Mouse (Mus musculus) CD8-positive naive resting alpha-beta T cell, adult 2 months (primary cell): ENCODE data around the gene Hist3h2a.

Source experiments
- DNase-seq, 2 experiments: peaks; one replicate each; pipeline ENCODE4 v3.0.0; 2022; ENCODE audit warnings: low read depth in 2 of 2, low spot score in 2 of 2

The Hist3h2a gene

GRCm38 (mm10) chr11:58990794-58991193 lies 36.3 kb downstream of the Hist3h2a start:
- no peak for DNase-seq

- DNase-seq, result no peak
Observed at GRCm38 (mm10) chr11:58991911-58992310, 37.4 kb downstream of the Hist3h2a start.

DNA sequence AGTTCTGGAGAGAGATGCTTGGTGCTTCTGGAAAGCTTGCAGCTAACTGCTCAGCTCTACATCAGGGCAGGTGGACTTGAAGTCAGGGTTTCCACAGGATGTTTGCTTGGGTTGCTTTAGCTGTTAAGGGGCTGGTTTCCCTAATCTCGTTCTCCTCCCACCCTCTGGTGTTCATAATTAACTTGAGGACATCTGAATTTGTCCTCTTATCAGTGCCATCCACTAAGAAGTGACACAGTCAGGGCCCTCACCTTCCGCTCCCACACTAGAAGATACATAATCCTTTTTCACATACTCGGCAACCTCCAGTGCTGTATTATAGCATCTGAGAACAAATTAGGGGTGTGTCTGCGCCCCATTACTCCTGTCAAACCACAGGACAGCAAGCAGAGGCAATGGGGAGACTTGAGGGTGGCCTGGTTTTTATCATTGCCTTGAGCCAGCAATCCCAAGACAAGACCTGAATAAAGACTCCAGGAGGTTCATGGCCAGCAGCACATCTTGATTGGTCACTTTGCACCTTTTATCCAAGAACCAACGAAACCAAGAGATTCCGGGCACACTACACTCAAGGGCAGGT lies 38.7 kb downstream of the Hist3h2a start:
- DNase-seq, result no peak

DNA sequence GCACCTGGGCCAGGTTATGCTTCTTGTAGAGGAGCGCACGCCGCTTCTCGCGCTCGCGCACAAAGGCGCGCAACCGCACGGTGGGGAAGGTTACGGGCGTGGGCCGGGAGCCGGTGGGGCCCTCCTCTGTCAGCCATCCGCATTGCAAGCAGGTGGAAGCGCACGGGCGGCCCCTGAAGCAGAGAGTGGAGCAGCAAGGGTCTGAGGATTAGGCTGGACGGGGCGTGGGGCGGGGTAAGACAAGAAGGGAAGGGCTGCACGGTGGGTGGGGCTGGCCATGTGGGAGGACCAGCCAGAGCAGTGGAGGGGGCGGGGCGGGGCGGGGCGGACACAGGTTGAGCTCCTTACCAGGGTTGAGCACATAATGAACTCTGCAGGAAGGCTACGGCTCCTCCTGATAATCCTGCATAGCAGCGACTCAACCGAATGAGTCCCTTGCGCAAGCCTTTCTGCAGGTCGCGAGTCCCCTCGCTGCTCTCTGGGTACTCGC lies 39.9 kb downstream of the Hist3h2a start:
- peak in 1 of 2 experiments; percentile 32 for DNase-seq

- DNase-seq, result no peak
Observed at GRCm38 (mm10) chr11:58995061-58995806, 40.7 kb downstream of the Hist3h2a start.

DNA sequence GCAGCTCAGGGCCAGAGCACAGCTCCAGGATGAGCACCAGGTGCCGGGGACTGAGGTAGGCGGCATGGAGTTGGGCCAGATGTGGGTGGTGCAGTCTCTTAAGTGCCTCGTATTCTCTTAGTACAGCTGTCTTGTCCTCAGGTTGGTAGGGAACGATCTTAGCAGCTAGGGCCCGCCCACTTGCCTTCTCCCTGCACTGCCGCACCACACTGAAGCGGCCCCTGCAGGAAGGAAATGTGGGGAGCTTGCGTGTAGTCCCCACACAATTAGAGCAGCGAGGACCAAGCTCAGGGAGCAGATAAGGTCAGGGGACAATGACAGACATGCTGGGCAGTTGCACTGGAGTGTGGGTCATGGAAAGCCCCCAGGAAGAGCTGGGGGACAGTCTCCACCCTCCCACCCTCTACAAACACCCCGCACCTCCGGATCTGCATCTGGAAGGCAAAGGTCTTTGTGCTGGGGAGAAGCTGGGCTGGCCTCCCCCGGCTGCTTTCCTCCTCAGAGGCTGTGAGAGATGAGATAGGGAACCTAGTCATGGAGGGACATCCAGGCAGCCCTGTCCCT lies 41.4 kb downstream of the Hist3h2a start:
- DNase-seq, result peak in 1 of 2 experiments; percentile 18

- no peak for DNase-seq
Observed at GRCm38 (mm10) chr11:58997541-58997940, 43.1 kb downstream of the Hist3h2a start.

DNA sequence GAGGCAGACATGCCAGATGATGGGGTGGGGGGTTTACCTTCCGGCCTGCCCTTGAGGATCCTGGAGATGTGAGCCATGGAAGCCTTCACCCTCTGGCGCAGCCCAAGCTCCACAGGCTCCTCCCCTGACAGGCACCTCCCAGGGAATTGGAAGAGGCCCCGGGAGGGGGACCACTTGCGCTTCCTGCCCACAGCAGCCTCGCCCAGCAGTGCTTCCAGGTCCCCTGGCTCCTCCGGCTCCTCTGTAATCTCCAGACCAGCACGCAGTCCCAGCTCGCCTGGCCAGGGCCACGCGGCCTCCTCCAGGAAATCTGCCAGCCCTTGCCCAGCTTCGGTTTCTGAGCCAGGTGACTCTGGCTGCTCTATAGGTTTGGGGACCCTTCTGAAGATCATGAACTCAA lies 44.7 kb downstream of the Hist3h2a start:
- DNase-seq, result no peak

- DNase-seq, result no peak
Observed at GRCm38 (mm10) chr11:58999830-59000229, 45.3 kb downstream of the Hist3h2a start.

DNA sequence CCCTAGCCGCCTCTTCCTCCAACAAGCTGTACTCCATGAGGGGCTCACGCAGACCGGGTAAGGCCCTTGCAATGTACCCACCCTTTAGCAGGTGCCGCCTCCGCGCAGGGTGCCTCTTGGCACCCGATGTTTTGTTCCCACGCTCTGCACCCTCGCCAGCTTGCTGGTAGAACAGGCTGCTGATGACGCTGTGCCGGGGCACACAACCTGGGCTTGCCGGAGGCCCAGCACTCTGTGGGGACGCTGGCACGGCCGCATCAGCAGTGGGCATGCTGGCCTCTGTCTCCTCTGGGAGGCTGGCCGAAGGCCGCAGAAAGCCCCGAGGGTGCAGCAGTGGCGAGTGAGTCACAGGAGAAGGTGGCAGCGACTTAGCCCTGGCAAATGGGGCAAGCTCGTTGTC lies 46.1 kb downstream of the Hist3h2a start:
- no peak for DNase-seq

- no peak for DNase-seq
Observed at GRCm38 (mm10) chr11:59002327-59003079, 48.0 kb downstream of the Hist3h2a start.
